11 mouse cellular contexts compared by ENCODE assay signal in the genomic region with DNA sequence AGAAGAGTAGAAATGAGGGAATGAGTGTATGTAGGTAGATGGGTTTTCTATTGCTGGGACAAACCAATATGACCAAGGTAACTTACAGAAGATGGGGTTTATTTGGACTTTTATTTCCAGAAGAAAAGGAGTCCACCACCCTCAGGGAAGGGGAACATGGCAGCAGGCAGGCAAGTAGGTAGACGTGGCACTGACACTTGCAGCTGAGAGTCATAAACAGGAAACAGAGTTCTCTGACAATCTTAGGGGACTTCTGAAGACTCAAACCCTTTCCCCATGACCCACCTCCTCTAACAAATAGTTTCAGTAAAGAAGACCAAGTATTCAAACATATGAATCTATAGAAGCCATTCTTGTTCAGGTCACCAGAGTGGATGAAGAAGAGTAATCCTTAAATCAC.
"Had no signal": no experiment of that assay in that cellular context is flagged by ENCODE, and none has a peak within 500 bp of the region (broad histone marks: within the 10 kb centered on the region; RNA-seq: fewer than 3 reads in every experiment).

No protein-coding gene starts in this region.

- DNase-seq: retina, postnatal 1 day; right cerebral cortex, adult 18-20 months; right cerebral cortex, postnatal 25 days; right cerebral cortex, postnatal 4 days; spleen, adult 18-20 months; thymus, adult 18-20 months; thymus, adult 2 months; thymus, postnatal 14 days; thymus, postnatal 25 days; thymus, postnatal 36 days; thymus, postnatal 4 days had no signal
